Mouse (Mus musculus) hindbrain, embryonic 11.5 days (tissue): ENCODE data around the gene Ptpn13. TPM values are rescaled to one million over a fixed set of nuclear protein-coding genes. Genes with fewer than 3 reads are reported as not detected.

Experiments
- ATAC-seq: fragments of 200-750 bp; cut with Nextera tagmentation; 2 replicates; pipeline ENCODE4 v1.8.0; 2017; ENCODE audit warnings: mild to moderate bottlenecking, moderate TSS enrichment, moderate library complexity; ENCODE audit not compliant: low FRiP score
- DNase-seq: peaks from one replicate; pipeline ENCODE4 v3.0.0-alpha.2; 2015; ENCODE audit warnings: low spot score
- H3K27ac ChIP-seq: fragments of 300-500 bp; sonication (generic); 2 replicates; pipeline ENCODE4 v1.5.1; 2014; ENCODE audit warnings: mild to moderate bottlenecking, low read depth, low read length
- H3K27me3 ChIP-seq: fragments of 300-500 bp; sonication (generic); 2 replicates; pipeline ENCODE4 v1.6.1; 2014; ENCODE audit warnings: mild to moderate bottlenecking, low read length, moderate library complexity, mixed read lengths; ENCODE audit not compliant: control insufficient read depth, insufficient read depth
- H3K36me3 ChIP-seq: fragments of 300-500 bp; sonication (generic); 2 replicates; pipeline ENCODE4 v1.6.1; 2014; ENCODE audit warnings: mild to moderate bottlenecking, low read length, moderate library complexity, mixed read lengths; ENCODE audit not compliant: control insufficient read depth, insufficient read depth
- H3K4me1 ChIP-seq: fragments of 300-500 bp; sonication (generic); replicated peaks from 2 replicates; pipeline ENCODE4 v1.6.1; 2014; ENCODE audit warnings: low read length, mixed read lengths; ENCODE audit not compliant: control insufficient read depth, insufficient read depth
- H3K4me2 ChIP-seq: fragments of 300-500 bp; sonication (generic); replicated peaks from 2 replicates; pipeline ENCODE4 v1.6.1; 2014; ENCODE audit warnings: mild to moderate bottlenecking, low read depth, low read length
- H3K4me3 ChIP-seq: fragments of 300-500 bp; sonication (generic); 2 replicates; pipeline ENCODE4 v1.5.1; 2014; ENCODE audit warnings: low read depth, low read length
- H3K9ac ChIP-seq: fragments of 300-500 bp; sonication (generic); 2 replicates; pipeline ENCODE4 v1.6.1; 2014; ENCODE audit warnings: low read depth, low read length
- H3K9me3 ChIP-seq: fragments of 300-500 bp; sonication (generic); 2 replicates; pipeline ENCODE4 v1.6.1; 2016; ENCODE audit warnings: low read length; ENCODE audit not compliant: control insufficient read depth
- WGBS: fragments of 180-500 bp; shearing (Covaris S2); extraction: QIAGEN DNeasy Blood & Tissue Kit; methylation state at CpG from one replicate; pipeline ENCODE4 v1.1.7; 2014; 5-methylcytosine and 5-hydroxymethylcytosine counted together
- polyA plus RNA-seq: library from polyadenylated mRNA; unstranded; fragments of >200 nt; fragmentation: Nextera tagmentation; extraction: Ambion mirVana; gene quantifications from 2 replicates; pipeline ENCODE4 v1.2.1, GENCODE M21; 2014

Ptpn13 gene
- polyA plus RNA-seq, 1 experiment from 2014 or later, result 19.3 TPM

DNA sequence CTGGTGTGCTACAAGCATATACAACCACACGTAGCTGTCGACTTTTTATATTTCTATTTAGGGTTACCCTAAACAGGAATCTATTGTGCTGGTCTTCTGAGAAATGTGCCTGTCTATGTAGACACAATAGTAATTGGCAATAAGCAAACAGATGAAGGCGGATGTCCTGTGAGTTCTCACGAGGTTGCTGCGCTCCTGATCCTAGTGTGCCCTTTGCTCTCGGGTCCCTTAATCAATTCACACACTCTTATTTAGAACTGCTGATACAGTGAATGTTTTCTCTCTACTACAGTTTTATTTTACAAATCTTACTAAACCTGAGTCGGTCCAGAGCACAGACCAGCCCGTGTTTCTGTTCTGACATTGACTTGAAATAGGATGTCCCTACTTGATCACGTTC lies 135.6 kb downstream of the Ptpn13 start:
- WGBS, result 95% methylated on average over 9 of the region's 9 CpGs
- H3K36me3 ChIP-seq, result no peaks in the 10 kb centered on the region; the same call in 1 of the 2 replicates

DNA sequence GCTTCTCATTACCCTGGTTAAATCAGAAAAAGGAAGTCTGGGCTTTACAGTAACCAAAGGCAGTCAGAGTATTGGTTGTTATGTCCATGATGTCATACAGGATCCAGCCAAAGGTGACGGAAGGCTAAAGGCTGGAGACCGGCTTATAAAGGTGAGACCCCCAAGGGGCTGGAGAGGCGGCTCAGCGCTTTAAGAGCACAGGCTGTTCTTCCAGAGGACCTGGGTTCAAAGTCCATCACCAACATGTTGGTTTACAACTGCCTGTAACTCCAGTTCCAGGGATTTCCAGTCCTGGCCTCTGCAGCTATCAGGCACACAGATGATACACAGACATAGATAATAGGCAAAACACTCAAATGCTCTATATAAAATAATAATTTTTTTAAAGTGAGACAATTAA lies 143.0 kb downstream of the Ptpn13 start:
- H3K4me3 ChIP-seq, result no peak overlapping the region
- H3K27ac ChIP-seq, result no peak overlapping the region
- no peak for ATAC-seq
- no peaks in the 10 kb centered on the region for H3K9me3 ChIP-seq
- WGBS, result 95% methylated on average over 4 of the region's 4 CpGs
- H3K27me3 ChIP-seq, result no peaks in the 10 kb centered on the region
- no peak overlapping the region for H3K4me2 ChIP-seq
- no peaks in the 10 kb centered on the region for H3K36me3 ChIP-seq
- no peaks in the 10 kb centered on the region for H3K4me1 ChIP-seq
- H3K9ac ChIP-seq, result no peak overlapping the region
- DNase-seq, result no peak

More for the DNA sequence above, 135.6 kb downstream of the Ptpn13 start:
- H3K27ac ChIP-seq, result no peak overlapping the region
- ATAC-seq (no peak), DNase-seq (no peak)
- no peak overlapping the region for H3K4me2 ChIP-seq
- H3K9ac ChIP-seq, result no peak overlapping the region
- H3K27me3 ChIP-seq, result no peaks in the 10 kb centered on the region
- no peaks in the 10 kb centered on the region for H3K4me1 ChIP-seq
- H3K9me3 ChIP-seq, result no peaks in the 10 kb centered on the region
- no peak overlapping the region for H3K4me3 ChIP-seq

DNA sequence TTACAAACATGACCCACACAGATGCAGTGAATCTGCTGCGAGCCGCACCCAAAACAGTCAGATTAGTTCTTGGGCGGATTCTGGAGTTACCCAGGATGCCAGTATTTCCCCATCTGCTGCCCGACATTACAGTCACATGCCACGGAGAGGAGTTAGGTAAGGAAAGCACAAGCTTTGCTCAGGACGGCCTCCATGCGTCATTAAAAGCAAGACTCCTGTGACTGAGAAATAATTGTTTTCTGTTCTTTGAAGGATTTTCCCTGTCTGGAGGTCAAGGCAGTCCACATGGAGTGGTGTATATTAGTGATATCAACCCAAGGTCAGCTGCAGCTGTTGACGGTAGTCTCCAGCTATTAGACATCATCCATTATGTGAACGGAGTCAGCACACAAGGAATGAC lies 144.5 kb downstream of the Ptpn13 start:
- no peak overlapping the region for H3K4me3 ChIP-seq
- H3K27me3 ChIP-seq, result no peaks in the 10 kb centered on the region
- H3K9me3 ChIP-seq, result no peaks in the 10 kb centered on the region
- 93% methylated on average over 9 of the region's 9 CpGs for WGBS
- H3K4me1 ChIP-seq, result no peaks in the 10 kb centered on the region
- H3K4me2 ChIP-seq, result no peak overlapping the region
- no peak for ATAC-seq
- H3K27ac ChIP-seq, result no peak overlapping the region
- no peak overlapping the region for H3K9ac ChIP-seq
- DNase-seq, result no peak
- H3K36me3 ChIP-seq, result no peaks in the 10 kb centered on the region; the same call in 1 of the 2 replicates

DNA sequence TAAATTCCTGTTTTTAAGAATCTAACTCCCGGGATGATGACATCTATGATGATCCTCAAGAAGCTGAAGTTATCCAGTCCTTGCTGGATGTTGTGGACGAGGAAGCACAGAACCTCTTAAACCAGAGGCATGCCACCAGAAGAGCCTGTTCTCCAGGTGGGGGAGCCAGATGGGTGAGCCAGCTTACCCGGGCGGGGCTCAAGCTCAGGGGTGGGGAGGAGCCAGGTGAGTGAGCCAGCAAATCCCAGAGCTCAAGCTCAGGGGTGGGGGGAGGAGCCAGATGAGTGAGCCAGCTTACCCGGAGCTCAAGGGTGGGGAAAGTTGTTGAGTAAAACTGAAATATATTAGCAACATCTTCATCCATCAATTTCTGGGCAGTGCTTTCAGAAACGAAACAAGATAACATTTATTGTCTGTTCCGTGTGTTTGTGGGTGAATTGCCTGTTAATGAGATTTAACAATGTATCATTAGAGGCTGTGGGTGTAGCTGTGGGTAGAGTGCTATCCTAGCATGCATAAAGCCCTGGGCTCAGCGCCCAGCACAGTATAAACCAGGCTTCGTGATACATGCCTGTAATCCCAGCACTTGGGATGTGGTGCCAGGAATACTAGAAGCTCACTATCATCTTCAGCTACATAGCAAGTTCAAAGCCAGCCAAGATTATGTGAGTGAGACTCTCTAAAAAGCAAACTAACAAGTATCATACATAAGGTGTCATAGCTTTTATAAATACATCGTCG lies 154.9 kb downstream of the Ptpn13 start:
- Histone ChIP-seq H3K4me2 (no peak overlapping the region), H3K4me1 (no peaks in the 10 kb centered on the region), H3K4me3 (no peak overlapping the region), H3K9ac (no peak overlapping the region), H3K9me3 (no peaks in the 10 kb centered on the region), H3K27me3 (no peaks in the 10 kb centered on the region), H3K36me3 (peaks cover 5% of the 10 kb centered on the region; the same call in 1 of the 2 replicates), H3K27ac (no peak overlapping the region)
- 81% methylated on average over 11 of the region's 11 CpGs for whole genome bisulfite sequencing
- ATAC-seq (no peak), DNase-seq (no peak)

DNA sequence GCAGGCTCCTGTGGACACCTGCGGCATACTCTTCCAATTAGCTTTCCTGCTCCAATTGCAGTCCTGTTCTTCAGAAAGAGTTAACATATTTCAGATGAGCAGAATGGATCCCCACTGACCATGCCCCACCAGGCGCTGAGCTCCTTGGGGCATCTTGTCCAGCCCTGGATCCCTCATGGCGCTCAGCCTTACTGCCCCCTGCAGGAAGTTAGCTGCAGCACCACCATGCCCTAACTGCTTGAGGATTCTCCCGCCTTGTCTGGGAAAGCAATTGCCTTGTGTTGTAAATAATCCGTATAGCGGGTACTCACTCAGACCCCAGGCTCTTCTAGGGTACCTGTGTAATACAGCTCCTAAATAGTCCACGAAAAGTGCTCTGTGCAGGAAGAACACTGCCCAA lies 162.2 kb downstream of the Ptpn13 start:
- H3K9me3 ChIP-seq, result no peaks in the 10 kb centered on the region
- no peaks in the 10 kb centered on the region for H3K4me1 ChIP-seq
- WGBS, result 85% methylated on average over 7 of the region's 7 CpGs
- H3K27ac ChIP-seq, result no peak overlapping the region
- no peaks in the 10 kb centered on the region for H3K27me3 ChIP-seq
- no peak for ATAC-seq
- peak; percentile 47 for DNase-seq
- H3K9ac ChIP-seq, result no peak overlapping the region
- H3K4me3 ChIP-seq, result no peak overlapping the region
- no peak overlapping the region for H3K4me2 ChIP-seq
- H3K36me3 ChIP-seq, result 0 out of 2 replicates have a peak, but pooled peaks cover 3% of the 10 kb centered on the region

DNA sequence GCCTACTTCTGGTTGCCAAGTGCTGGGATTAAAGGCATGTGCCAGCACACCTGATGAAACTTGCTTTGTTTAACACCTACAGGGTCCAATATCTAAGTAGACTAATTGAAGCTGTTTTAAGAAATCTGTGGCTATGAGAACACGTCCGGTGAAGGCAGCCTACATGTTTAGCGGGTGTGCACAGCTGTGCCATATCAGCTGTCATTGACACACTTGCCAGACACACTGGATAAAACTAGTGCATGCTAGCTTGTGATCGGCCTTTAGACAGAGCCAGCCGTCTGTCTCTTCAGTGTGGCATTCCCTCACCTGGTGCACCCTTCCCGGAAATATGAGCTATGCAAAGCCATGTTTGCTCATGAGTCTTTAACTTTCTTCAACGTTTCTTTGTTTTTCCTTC lies 166.9 kb downstream of the Ptpn13 start:
- WGBS, result 92% methylated on average over 7 of the region's 7 CpGs
- Histone ChIP-seq H3K4me3 (no peak overlapping the region), H3K9me3 (no peaks in the 10 kb centered on the region), H3K27me3 (no peaks in the 10 kb centered on the region), H3K4me1 (no peaks in the 10 kb centered on the region), H3K36me3 (0 out of 2 replicates have a peak, but pooled peaks cover 3% of the 10 kb centered on the region), H3K4me2 (no peak overlapping the region), H3K9ac (no peak overlapping the region), H3K27ac (no peak overlapping the region)
- no peak for ATAC-seq
- no peak for DNase-seq

DNA sequence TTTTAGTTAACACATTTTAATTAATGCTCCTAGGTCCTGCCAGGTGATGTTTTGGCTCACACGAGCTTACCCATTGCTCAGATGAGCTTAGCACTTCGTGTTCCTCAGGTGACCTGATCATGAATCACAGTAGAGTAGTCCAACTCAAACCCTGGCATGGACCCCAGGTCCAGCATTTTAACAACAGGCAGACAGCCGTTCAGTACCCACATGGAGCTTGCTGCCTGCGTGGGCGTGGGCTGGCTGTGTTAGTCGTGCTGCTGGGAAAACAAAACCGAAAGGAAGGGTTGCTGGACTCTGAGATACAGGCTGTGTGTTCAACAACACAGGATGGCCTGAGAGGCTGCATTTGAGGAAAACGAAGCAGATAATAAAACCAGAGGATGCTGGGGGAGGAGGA lies 167.7 kb downstream of the Ptpn13 start:
- 89% methylated on average over 8 of the region's 8 CpGs for WGBS
- 0 out of 2 replicates have a peak, but pooled peaks cover 3% of the 10 kb centered on the region for H3K36me3 ChIP-seq
- no peaks in the 10 kb centered on the region for H3K4me1 ChIP-seq
- DNase-seq (no peak), ATAC-seq (no peak)
- no peak overlapping the region for H3K9ac ChIP-seq
- no peaks in the 10 kb centered on the region for H3K27me3 ChIP-seq
- no peaks in the 10 kb centered on the region for H3K9me3 ChIP-seq
- no peak overlapping the region for H3K4me2 ChIP-seq
- no peak overlapping the region for H3K27ac ChIP-seq
- H3K4me3 ChIP-seq, result no peak overlapping the region

DNA sequence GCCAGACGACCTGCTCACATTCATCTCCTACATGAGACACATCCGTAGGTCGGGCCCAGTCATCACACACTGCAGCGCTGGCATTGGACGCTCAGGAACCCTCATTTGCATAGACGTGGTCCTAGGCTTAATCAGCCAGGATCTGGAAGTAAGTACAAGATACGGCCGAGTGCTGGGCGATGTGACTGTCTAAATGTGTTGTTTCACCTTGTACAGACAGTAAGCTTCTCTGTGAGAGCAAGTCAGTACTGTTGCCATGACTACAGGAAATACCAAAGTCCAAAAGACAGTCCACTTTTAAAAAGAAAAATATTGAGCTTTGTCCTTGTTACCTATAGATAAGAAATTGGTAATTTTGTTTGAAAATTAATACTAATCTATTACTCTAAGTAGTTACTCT lies 168.6 kb downstream of the Ptpn13 start:
- Histone ChIP-seq H3K4me2 (no peak overlapping the region), H3K36me3 (0 out of 2 replicates have a peak, but pooled peaks cover 3% of the 10 kb centered on the region), H3K4me1 (no peaks in the 10 kb centered on the region), H3K9ac (no peak overlapping the region), H3K4me3 (no peak overlapping the region), H3K9me3 (no peaks in the 10 kb centered on the region), H3K27me3 (no peaks in the 10 kb centered on the region), H3K27ac (no peak overlapping the region)
- DNase-seq (no peak), ATAC-seq (no peak)
- 85% methylated on average over 9 of the region's 9 CpGs for WGBS
